Mouse (Mus musculus): ENCODE measurements around the gene Wfdc16.

DNA sequence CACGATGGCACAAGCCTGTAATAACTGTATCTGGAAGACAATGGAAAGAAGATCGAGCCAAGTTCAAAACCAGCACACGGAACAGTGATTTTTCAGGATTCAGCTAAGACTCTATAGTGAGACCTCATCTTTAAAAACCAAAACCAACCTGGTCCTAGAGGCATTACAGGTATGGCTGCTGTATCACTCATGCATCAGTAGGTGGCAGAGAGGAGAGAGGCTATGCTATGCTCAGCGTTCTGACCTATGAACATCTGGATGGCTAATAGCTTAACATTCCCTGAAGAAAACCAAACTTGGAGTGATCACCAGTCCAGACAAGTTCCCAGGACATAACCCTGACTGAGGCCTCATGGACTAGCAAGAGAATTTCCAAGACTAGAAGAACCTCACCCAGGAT lies 16.8 kb downstream of the Wfdc16 start:
- TF ChIP-seq POLR2A (IDR thresholded peaks at IDR 0.05; ENCODE audit: extremely low read depth, insufficient read depth, low read length), result no peak
- TF ChIP-seq CTCF (IDR thresholded peaks at IDR 0.05; ENCODE audit: low read depth, low read length), result no peak
